Mouse (Mus musculus) G1E (cell line): ENCODE data around the gene Arsg. TPM values are rescaled to one million over a fixed set of nuclear protein-coding genes. Genes with fewer than 3 reads are reported as not detected.

Experiments used
- ATAC-seq: 2 replicates; pipeline ENCODE4 v1.8.0; 2016; ENCODE audit warnings: mild to moderate bottlenecking; ENCODE audit not compliant: insufficient number of reproducible peaks, poor library complexity, low FRiP score, severe bottlenecking; ENCODE audit errors: extremely low read depth
- DNase-seq: peaks from one replicate; pipeline ENCODE4 v3.0.0; 2012; ENCODE audit warnings: low spot score
- H3K27me3 ChIP-seq: 2 replicates; pipeline ENCODE4 v1.6.1; 2012; ENCODE audit warnings: mild to moderate bottlenecking, low read length, inconsistent platforms; ENCODE audit not compliant: insufficient read depth
- H3K36me3 ChIP-seq: replicated peaks from 2 replicates; pipeline ENCODE3; 2012; ENCODE audit warnings: mild to moderate bottlenecking, inconsistent platforms
- H3K4me1 ChIP-seq: 2 replicates; pipeline ENCODE4 v1.6.1; 2012; ENCODE audit warnings: low read depth, low read length, inconsistent platforms, mixed read lengths; ENCODE audit not compliant: insufficient read depth
- H3K4me3 ChIP-seq: 2 replicates; pipeline ENCODE4 v1.5.1; 2012; ENCODE audit warnings: low read depth, mild to moderate bottlenecking, inconsistent platforms, low read length, moderate library complexity, mixed read lengths
- H3K9me3 ChIP-seq: replicated peaks from 2 replicates; pipeline ENCODE4 v1.6.1; 2012; ENCODE audit warnings: inconsistent platforms
- CTCF ChIP-seq: IDR thresholded peaks from 2 replicates; pipeline ENCODE4 v1.5.1; 2012; ENCODE audit warnings: low read depth, low read length, inconsistent platforms, mixed read lengths
- GATA1 ChIP-seq: IDR thresholded peaks from 2 replicates; pipeline ENCODE4 v1.6.1; 2012; ENCODE audit warnings: borderline replicate concordance, low read length, inconsistent platforms, mixed read lengths
- GATA2 ChIP-seq: IDR thresholded peaks from 2 replicates; pipeline ENCODE4 v1.6.1; 2012; ENCODE audit warnings: low read depth, low read length, inconsistent platforms, borderline replicate concordance
- POLR2AphosphoS5 ChIP-seq: IDR thresholded peaks from 2 replicates; pipeline ENCODE4 v1.6.1; 2012; ENCODE audit warnings: low read depth, low read length, inconsistent platforms; ENCODE audit not compliant: insufficient replicate concordance
- TAL1 ChIP-seq: conservative IDR thresholded peaks from 2 replicates; pipeline ENCODE4 v1.6.1; 2012; ENCODE audit warnings: low read depth, low read length, inconsistent platforms, mixed read lengths
- polyA plus RNA-seq: library from polyadenylated mRNA; stranded (reverse); fragments of >175 nt; gene quantifications from 2 replicates; pipeline ENCODE4 v1.2.3, GENCODE M21; 2012
- total RNA-seq, 2 experiments: library from RNA; stranded (forward) in 1 of 2; stranded (reverse) in 1 of 2; fragments of 200-1000 nt in 1 of 2; fragments of >200 nt in 1 of 2; fragmentation: Nextera tagmentation in 1 of 2; gene quantifications; 2 replicates each; pipeline ENCODE4 v1.2.3; 2014 to 2017

Arsg gene
- total and polyA plus RNA-seq, 3 experiments: 1.0 to 6.1 (median 2.0) TPM

GRCm38 (mm10) chr11:109465068-109465467 is 8.1 kb upstream of the Arsg start:
- no peak overlapping the region for H3K4me3 ChIP-seq
- no peaks in the 10 kb centered on the region for H3K27me3 ChIP-seq
- no peak for DNase-seq
- H3K36me3 ChIP-seq: peaks cover 93% of the 10 kb centered on the region
- H3K4me1 ChIP-seq: peaks cover 74% of the 10 kb centered on the region
- TF ChIP-seq GATA1 (no peak), TAL1 (no peak), GATA2 (no peak), CTCF (no peak), POLR2AphosphoS5 (no peak)
- ATAC-seq: no peak
- no peaks in the 10 kb centered on the region for H3K9me3 ChIP-seq

GRCm38 (mm10) chr11:109466987-109467386 is 6.2 kb upstream of the Arsg start:
- Histone ChIP-seq H3K36me3 (peaks cover 84% of the 10 kb centered on the region), H3K4me3 (no peak overlapping the region), H3K4me1 (peaks cover 80% of the 10 kb centered on the region), H3K27me3 (no peaks in the 10 kb centered on the region), H3K9me3 (no peaks in the 10 kb centered on the region)
- DNase-seq (no peak), ATAC-seq (no peak)
- TF ChIP-seq GATA1 (no peak), GATA2 (no peak), TAL1 (no peak), POLR2AphosphoS5 (no peak), CTCF (no peak)

- no peak for ATAC-seq
- peaks cover 73% of the 10 kb centered on the region for H3K36me3 ChIP-seq
These were observed 5.0 kb upstream of the Arsg start for GRCm38 (mm10) chr11:109468133-109468532.

GRCm38 (mm10) chr11:109470170-109470569 is 3.0 kb upstream of the Arsg start:
- H3K4me1 ChIP-seq: peaks cover 64% of the 10 kb centered on the region
- no peaks in the 10 kb centered on the region for H3K27me3 ChIP-seq
- DNase-seq (no peak), ATAC-seq (no peak)
- peak overlapping the region; percentile 40; the same call in 1 of the 2 replicates for H3K4me3 ChIP-seq
- no peak for TF ChIP-seq CTCF
- no peak for TF ChIP-seq GATA2
- TF ChIP-seq POLR2AphosphoS5: no peak
- TF ChIP-seq TAL1: no peak
- TF ChIP-seq GATA1: no peak
- H3K9me3 ChIP-seq: no peaks in the 10 kb centered on the region
- peaks cover 55% of the 10 kb centered on the region for H3K36me3 ChIP-seq

More at GRCm38 (mm10) chr11:109468133-109468532, 5.0 kb upstream of the Arsg start:
- peaks cover 68% of the 10 kb centered on the region for H3K4me1 ChIP-seq
- DNase-seq: no peak
- H3K27me3 ChIP-seq: no peaks in the 10 kb centered on the region
- no peaks in the 10 kb centered on the region for H3K9me3 ChIP-seq
- no peak overlapping the region for H3K4me3 ChIP-seq
- TF ChIP-seq GATA1 (no peak), GATA2 (no peak), CTCF (no peak), TAL1 (no peak), POLR2AphosphoS5 (no peak)

- Histone ChIP-seq H3K27me3 (no peaks in the 10 kb centered on the region), H3K36me3 (peaks cover 48% of the 10 kb centered on the region), H3K4me3 (peak overlapping the region; percentile 94), H3K4me1 (peaks cover 67% of the 10 kb centered on the region), H3K9me3 (no peaks in the 10 kb centered on the region)
- DNase-seq (no peak), ATAC-seq (no peak)
- TF ChIP-seq GATA2 (no peak), POLR2AphosphoS5 (no peak), GATA1 (no peak), CTCF (no peak), TAL1 (no peak)
These were observed 2.0 kb upstream of the Arsg start for GRCm38 (mm10) chr11:109470921-109471861.

- DNase-seq: no peak
- no peaks in the 10 kb centered on the region for H3K9me3 ChIP-seq
- no peak for ATAC-seq
- H3K27me3 ChIP-seq: no peaks in the 10 kb centered on the region
- peaks cover 40% of the 10 kb centered on the region for H3K36me3 ChIP-seq
- TF ChIP-seq TAL1 (no peak), GATA2 (no peak), GATA1 (no peak), POLR2AphosphoS5 (no peak), CTCF (no peak)
- H3K4me3 ChIP-seq: peak overlapping the region; percentile 94
- H3K4me1 ChIP-seq: peaks cover 70% of the 10 kb centered on the region
These were observed 943 bp upstream of the Arsg start for GRCm38 (mm10) chr11:109472171-109472691.
